Mouse (Mus musculus): ENCODE measurements around the gene Phxr2. TPM values are rescaled to one million over a fixed set of nuclear protein-coding genes. Genes with fewer than 3 reads are reported as not detected.

Gene Phxr2
- total RNA-seq, 2 experiments from 2014 or later, result not detected

DNA sequence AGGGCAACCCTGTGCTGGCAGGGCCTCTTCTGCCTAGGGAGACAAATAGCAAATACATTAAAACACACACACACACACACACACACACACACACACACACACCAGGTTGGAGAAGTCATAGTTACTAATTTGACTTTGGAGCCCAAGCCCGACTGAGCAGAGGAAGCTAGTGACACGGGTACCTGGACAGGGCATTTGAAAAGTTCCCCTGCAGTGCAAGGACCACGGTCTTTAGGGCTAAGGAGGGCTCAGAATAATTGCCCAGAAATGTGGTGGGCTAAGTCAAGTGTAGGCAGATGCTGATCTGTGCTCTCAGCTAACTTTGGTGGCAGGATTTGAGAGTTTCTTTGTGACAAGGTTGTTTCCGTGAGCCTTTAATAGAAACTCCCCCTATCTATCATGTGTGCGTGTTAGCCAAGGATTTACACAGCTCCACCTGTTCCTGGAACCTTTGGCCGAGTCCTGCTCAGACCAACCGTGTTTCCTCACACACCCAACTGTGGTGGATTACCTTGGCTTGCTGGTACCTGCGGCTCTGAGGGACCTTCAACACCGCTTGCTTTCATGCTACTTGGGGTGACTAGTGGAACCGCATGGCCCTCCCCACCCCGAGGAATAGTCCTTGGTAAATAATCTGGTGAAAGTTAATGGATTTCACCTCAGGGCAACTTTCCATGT lies 6.6 kb upstream of the Phxr2 start:
- no peak for DNase-seq (ENCODE audit: low spot score in 2 of 2)

DNA sequence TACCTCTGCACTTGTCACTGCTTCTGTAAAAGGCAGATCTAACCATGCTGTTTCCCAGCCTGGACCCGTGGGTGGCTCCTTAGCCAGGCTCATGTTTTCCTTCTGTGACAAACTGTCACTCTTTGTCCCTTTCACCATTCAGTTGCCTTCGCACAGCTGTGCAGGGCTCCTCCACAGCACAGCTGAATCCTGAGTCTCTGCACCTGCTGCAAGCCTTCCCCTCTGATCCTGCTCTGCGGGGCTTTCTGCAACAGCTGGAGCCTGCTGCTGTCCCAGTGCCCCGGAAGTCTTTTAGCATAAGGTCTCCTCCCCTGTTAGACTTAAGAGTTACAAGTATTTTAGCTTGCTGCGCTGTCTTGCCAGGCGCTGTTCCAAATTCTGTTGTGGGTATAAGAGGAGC lies 6.1 kb upstream of the Phxr2 start:
- no peak for DNase-seq (ENCODE audit: low spot score in 2 of 2)

GRCm38 (mm10) chr10:99131298-99131697 lies 5.2 kb upstream of the Phxr2 start:
- no peak for DNase-seq (ENCODE audit: low spot score in 2 of 2)

- no peak for DNase-seq (ENCODE audit: low spot score in 2 of 2)
Measured at GRCm38 (mm10) chr10:99130611-99131010, 4.5 kb upstream of the Phxr2 start.

DNA sequence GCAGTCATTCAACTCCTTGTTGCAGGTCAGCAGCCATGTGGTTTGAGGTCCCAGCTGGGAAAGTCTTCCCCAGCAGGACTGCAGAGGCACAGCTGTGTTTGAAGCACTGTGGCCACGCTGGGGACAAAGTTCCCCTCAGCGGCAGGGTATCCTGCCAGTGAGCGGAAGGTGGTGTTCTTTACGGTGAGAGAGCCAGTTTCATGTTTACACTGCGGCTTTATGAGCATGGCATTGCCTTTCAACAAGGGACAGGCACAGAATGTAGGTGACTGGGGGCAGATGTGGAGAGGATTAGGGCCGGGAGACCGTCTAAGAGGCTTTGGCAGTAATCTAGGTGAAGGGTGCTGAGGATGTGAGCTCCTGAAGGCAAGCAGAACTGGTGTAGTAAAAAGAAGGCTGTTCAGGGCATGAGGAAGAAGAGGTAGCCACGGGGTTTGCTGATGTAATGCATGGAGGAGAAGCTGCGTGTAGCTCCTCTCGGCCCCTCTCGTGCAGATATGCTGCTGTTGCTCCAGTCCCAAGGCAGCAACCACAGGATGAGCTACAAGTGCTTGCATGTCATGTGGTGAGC lies 1.7 kb upstream of the Phxr2 start:
- DNase-seq (ENCODE audit: low spot score in 2 of 2), result no peak

DNA sequence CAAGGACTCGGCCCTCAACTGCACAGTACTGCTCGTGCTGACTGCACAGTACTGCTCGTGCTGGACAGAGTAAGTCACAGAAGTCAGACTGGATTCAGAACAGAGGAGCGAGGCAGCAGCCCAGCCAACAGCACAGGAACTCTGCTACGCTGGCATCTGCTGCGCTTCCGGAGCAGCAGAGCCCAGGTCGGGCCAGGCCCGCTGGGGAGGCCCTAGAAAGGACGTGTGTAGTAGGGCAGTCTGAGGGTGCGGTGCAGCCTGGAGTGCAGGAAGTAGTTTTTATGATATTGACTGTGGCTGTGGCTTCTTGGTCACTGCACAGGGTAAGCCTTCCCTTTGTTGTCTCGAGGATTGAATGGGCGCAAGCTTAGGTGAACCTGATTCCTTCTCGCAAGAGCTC lies 829 bp upstream of the Phxr2 start:
- DNase-seq (ENCODE audit: low spot score in 2 of 2), result no peak

GRCm38 (mm10) chr10:99119471-99119870 lies 6.7 kb downstream of the Phxr2 start:
- DNase-seq (ENCODE audit: low spot score in 2 of 2), result no peak

- no peak for DNase-seq (ENCODE audit: low spot score in 2 of 2)
Measured at GRCm38 (mm10) chr10:99118697-99119096, 7.4 kb downstream of the Phxr2 start.

GRCm38 (mm10) chr10:99117876-99118275 lies 8.2 kb downstream of the Phxr2 start:
- no peak for DNase-seq (ENCODE audit: low spot score in 2 of 2)

DNA sequence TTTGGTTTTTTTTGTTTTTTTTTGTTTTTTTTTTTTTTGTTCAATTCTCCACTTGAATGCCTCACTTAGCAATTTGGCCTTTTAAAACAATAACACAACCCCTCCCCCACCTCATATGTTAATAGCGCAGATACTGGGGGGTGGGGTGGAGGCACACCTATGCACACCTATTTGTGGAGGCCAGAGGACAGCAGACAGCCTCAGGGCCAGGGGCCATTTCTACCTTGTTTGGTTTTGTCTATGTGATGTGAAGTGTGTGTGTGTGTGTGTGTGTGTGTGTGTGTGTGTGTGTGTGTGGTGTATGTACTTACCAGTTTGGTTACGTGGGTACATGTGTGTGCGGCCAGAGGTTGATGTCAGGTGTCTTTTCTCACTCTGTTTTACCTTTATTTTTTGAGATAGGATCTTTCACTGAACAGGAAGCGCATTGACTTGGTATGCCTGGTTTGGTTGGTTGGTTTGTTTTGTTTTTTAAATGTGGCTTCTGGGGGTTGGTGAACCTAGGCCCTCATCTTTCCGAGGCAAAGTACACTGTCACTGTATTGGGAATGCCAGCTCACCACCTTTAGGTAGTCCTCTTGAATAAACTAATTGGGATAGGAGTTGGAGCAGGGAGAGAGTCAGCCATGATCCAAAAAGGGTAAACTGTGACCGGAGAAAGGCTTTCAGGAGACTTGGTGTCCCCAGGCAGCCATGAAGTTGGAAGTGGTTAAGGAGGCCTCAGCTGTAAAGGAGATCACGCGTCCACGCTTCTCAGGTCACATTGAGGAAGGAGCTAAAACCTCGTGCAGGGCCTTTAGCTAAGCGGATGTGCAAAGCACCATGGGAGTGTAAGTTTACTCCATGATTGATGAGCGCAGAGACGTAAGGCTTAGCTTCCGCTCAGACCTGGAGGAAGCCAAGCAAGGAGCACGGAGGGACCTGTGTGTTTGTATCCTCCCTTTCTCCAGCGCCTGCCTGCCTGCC lies 9.2 kb downstream of the Phxr2 start:
- DNase-seq (ENCODE audit: low spot score in 2 of 2), result no peak

DNA sequence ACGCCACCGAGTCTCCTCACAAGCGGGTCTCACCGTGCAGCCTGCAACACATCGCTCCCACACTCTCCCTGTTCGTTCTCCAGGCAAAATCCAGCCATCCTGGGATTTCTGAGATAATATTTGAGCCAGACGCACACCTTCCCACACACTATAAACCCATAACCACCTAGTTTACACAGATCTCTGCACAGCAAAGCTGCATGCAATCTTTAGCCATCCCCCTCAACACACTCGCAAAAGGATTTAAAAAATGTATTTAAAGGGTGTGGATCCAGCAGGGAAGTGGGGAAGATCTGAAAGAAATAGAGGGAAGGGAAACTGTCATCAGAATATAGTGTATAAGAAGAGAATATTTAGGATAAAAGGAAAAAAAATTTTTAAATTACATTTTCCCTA lies 9.9 kb downstream of the Phxr2 start:
- no peak for DNase-seq (ENCODE audit: low spot score in 2 of 2)

DNA sequence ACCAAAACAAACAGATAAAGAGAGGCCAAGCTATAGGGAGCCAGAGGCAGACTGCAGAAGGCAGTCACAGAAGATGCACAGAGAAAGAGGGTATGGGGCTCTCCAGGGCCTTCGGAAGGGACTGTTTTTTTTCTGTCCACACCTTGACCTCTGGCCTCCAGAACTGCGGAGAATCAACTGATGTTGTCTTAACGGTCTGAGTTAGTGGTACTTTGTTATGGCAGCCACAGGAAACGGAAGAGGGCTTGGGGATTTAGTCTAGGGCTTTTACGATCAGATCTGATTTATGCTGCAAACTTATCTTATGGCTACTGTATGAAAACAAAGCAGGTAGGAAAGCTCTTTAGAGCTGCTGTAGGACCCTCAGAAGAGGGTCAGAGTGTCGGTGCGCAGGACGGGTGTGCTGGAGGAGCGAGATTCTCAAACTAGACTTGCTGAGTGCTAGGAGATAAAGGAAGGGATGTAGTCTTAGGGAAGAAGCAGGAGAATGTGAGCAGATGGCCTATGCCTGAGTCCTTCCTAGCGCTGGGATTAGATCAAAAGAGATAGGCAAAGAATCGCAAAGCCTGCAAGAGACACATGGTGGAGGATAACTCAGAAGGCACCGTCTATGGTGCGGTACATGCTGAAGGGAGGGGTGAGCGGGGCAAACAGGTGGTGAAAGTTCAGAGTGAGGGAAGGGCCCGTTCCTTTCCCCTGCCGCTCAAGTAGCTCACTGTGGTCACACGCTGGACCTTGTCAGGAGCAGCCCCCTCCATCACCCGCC lies 10.5 kb downstream of the Phxr2 start:
- no peak for DNase-seq (ENCODE audit: low spot score in 2 of 2)

DNA sequence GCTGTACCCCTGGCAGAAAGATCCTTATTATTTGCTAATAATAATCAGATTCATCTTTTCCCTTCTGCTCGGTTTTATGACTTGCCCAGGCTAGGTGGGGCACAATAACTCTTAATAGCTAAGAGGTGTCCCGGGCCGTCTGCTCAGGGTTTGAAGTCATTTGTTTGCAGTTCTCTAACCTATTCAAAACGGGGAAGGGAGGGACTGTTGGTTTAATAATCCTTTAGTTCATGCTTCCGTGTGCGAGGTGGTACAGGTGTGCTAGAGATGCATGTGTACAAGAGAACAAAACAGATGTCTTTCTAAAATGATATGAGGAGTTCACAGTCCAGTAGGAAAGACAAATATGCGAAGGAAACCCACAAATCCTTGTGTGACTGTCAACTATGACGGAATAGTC lies 11.8 kb downstream of the Phxr2 start:
- DNase-seq (ENCODE audit: low spot score in 2 of 2), result no peak

DNA sequence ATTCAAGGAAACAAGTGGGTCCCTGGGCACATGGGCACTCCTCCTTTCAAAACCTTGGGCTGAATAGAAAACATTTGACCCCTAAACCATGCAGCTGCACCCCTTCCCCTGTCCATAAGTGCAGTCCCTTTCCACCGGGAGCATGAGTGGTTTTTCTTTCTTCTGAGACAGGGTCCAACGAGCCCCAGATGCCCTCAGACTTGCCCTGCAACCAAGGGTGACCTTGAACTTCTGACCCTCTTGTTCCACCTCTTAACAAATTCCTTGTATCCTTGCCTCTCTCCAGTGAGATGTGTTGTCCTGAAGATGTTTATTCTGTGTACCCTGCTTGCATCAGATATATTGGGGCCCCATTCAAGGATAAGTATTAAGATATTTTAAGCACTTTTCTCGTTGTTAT lies 12.6 kb downstream of the Phxr2 start:
- no peak for DNase-seq (ENCODE audit: low spot score in 2 of 2)

- DNase-seq (ENCODE audit: low spot score in 2 of 2), result no peak
Measured at GRCm38 (mm10) chr10:99108431-99108982, 17.6 kb downstream of the Phxr2 start.

DNA sequence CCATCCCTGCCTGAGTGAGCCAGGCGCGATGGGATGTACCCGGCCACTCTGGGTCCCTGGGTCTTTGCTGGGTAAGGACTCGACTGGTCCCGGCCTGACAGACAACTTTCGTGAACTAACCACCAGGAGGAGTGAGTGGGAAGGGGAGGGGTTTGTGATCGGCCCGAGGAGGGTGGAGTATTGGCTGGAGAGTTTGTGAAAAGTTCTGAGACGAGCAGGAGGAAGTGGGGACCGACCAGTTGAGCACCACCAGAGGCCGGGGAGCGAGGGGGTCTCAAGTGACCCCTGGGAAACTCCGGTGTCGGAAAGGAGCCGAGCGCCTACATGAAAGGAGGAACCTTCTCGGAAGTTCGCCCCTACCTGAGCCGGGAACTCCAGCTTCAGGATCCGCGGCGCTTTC lies 18.2 kb downstream of the Phxr2 start, which contains the start of gene Galnt4:
TSS of gene Galnt4 (plus strand) at position 196 of the 400 bp plus-strand sequence.
- peak in 1 of 2 experiments; percentile 42 for DNase-seq (ENCODE audit: low spot score in 2 of 2)

DNA sequence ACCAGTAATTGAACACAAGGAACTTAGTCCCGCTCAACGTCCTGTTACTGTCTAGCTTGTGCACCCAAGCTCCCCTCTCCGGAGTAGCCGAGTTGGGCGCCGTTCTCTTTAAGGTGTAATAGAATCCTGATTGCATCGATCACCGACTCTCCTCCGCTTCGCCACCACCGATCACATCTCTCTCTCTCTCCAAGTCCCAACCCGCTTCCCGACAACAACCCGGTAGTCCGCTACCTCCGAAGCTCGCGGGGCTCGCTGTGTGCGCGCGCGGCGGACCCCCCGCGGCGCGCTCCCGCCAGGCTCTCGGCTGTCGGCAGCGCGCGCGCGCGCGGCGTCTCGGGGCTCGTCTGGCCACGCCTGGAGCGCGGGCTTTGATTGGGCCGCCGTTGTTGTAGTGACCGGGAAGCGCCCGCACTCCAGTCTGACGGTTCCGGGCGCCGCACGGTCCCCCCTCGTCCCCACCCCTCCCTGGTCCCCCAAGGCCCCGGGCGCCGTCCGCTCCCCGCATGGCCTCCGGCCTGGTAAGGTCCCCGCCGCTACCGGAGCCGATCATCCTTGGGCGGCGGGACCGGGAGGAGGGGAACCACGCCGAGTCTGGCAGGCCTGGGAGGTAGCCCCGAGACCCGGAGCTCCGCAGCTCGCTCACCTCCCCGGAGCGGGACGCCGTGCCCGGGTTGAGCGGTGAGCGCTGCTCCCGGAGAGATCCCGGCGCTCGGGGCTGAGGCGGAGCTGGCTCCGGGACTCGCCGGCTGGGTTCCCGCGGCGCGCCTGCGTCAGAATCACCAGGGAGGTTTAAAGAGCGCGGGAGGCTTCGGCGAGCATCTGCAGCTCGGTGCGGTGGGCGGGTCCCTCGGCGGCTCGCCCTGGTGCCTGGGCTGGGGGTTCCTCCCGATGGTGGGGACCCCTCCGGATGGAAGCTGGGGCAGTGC lies 19.2 kb downstream of the Phxr2 start, which contains the start of gene Poc1b:
TSS of gene Poc1b (plus strand) at position 334 of the 929 bp plus-strand sequence.
- DNase-seq (ENCODE audit: low spot score in 2 of 2), result peak; percentile 72 to 88

- no peak for DNase-seq (ENCODE audit: low spot score in 2 of 2)
Measured at GRCm38 (mm10) chr10:99106311-99106702, 19.8 kb downstream of the Phxr2 start.

- no peak for DNase-seq (ENCODE audit: low spot score in 2 of 2)
Measured at GRCm38 (mm10) chr10:99105522-99105921, 20.6 kb downstream of the Phxr2 start.

GRCm38 (mm10) chr10:99097374-99097773 lies 28.8 kb downstream of the Phxr2 start:
- peak; percentile 61 to 72 for DNase-seq (ENCODE audit: low spot score in 2 of 2)

All from left cerebral cortex, adult 18-20 months (tissue).